Mouse (Mus musculus): ENCODE measurements around the gene Il9r. TPM values are rescaled to one million over a fixed set of nuclear protein-coding genes. Genes with fewer than 3 reads are reported as not detected.

The Il9r gene
- total RNA-seq, 2 experiments from 2014 or later = not detected

GRCm38 (mm10) chr11:32225222-32226104 is 25.4 kb upstream of the Il9r start:
- DNase-seq (ENCODE audit: extremely low spot score in 1 of 2, low spot score in 2 of 2) = no peak
- H3K27ac ChIP-seq = peak overlapping the region; percentile 60
- no peak overlapping the region for H3K4me3 ChIP-seq
- intact Hi-C loops (cut with DNase I) = no loop called here
- no peak for TF ChIP-seq CTCF (IDR thresholded peaks at IDR 0.05)

- peak overlapping the region; percentile 60; the same call in 1 of the 2 replicates for H3K27ac ChIP-seq
- intact Hi-C loops (cut with DNase I) = no loop called here
- H3K4me3 ChIP-seq = no peak overlapping the region
- DNase-seq (ENCODE audit: extremely low spot score in 1 of 2, low spot score in 2 of 2) = no peak
- TF ChIP-seq CTCF (IDR thresholded peaks at IDR 0.05) = no peak
Observed at GRCm38 (mm10) chr11:32224468-32225139, 24.5 kb upstream of the Il9r start.

GRCm38 (mm10) chr11:32223297-32223967 is 23.4 kb upstream of the Il9r start:
- Histone ChIP-seq H3K27ac (no peak overlapping the region), H3K4me3 (no peak overlapping the region)
- intact Hi-C loops (cut with DNase I) = no loop called here
- no peak for DNase-seq (ENCODE audit: extremely low spot score in 1 of 2, low spot score in 2 of 2)
- peak; percentile 9 for TF ChIP-seq CTCF (IDR thresholded peaks at IDR 0.05)

- H3K27ac ChIP-seq = no peak overlapping the region
- TF ChIP-seq CTCF (IDR thresholded peaks at IDR 0.05) = no peak
- peak overlapping the region; percentile 69 for H3K4me3 ChIP-seq
- intact Hi-C loops (cut with DNase I) = no loop called here
- DNase-seq (ENCODE audit: extremely low spot score in 1 of 2, low spot score in 2 of 2) = no peak
Observed at GRCm38 (mm10) chr11:32222570-32223194, 22.6 kb upstream of the Il9r start.

- intact Hi-C loops (cut with DNase I) = no loop called here
- Histone ChIP-seq H3K4me3 (peak within 1 kb of the TSS; percentile 69), H3K27ac (peak within 1 kb of the TSS; percentile 66)
- no peak for TF ChIP-seq CTCF (IDR thresholded peaks at IDR 0.05)
- no peak for DNase-seq (ENCODE audit: extremely low spot score in 1 of 2, low spot score in 2 of 2)
Observed at GRCm38 (mm10) chr11:32221951-32222409, 21.9 kb upstream of the Il9r start, which contains the start of gene Rhbdf1. TSS of gene Rhbdf1 (minus strand) at chr11:32222300.

- H3K4me3 ChIP-seq = peak overlapping the region; percentile 69
- H3K27ac ChIP-seq = peak overlapping the region; percentile 66
- intact Hi-C loops (cut with DNase I) = no loop called here
- no peak for DNase-seq (ENCODE audit: extremely low spot score in 1 of 2, low spot score in 2 of 2)
- no peak for TF ChIP-seq CTCF (IDR thresholded peaks at IDR 0.05)
Observed at GRCm38 (mm10) chr11:32221225-32221950, 21.3 kb upstream of the Il9r start.

GRCm38 (mm10) chr11:32220607-32221224 is 20.6 kb upstream of the Il9r start:
- no peak for TF ChIP-seq CTCF (IDR thresholded peaks at IDR 0.05)
- Histone ChIP-seq H3K27ac (peak overlapping the region; percentile 66), H3K4me3 (peak overlapping the region; percentile 69)
- intact Hi-C loops (cut with DNase I) = no loop called here
- no peak for DNase-seq (ENCODE audit: extremely low spot score in 1 of 2, low spot score in 2 of 2)

GRCm38 (mm10) chr11:32219287-32219686 is 19.2 kb upstream of the Il9r start:
- TF ChIP-seq CTCF (IDR thresholded peaks at IDR 0.05) = no peak
- H3K27ac ChIP-seq = no peak overlapping the region
- DNase-seq (ENCODE audit: extremely low spot score in 1 of 2, low spot score in 2 of 2) = no peak
- intact Hi-C loops (cut with DNase I) = no loop called here
- no peak overlapping the region for H3K4me3 ChIP-seq

- intact Hi-C loops (cut with DNase I) = no loop called here
- H3K27ac ChIP-seq = no peak overlapping the region
- DNase-seq (ENCODE audit: extremely low spot score in 1 of 2, low spot score in 2 of 2) = no peak
- no peak overlapping the region for H3K4me3 ChIP-seq
- no peak for TF ChIP-seq CTCF (IDR thresholded peaks at IDR 0.05)
Observed at GRCm38 (mm10) chr11:32218501-32219050, 18.5 kb upstream of the Il9r start.

GRCm38 (mm10) chr11:32216851-32217250 is 16.8 kb upstream of the Il9r start:
- DNase-seq (ENCODE audit: extremely low spot score in 1 of 2, low spot score in 2 of 2) = peak in 1 of 2 experiments; percentile 73
- TF ChIP-seq CTCF (IDR thresholded peaks at IDR 0.05) = peak; percentile 75
- no peak overlapping the region for H3K27ac ChIP-seq
- no peak overlapping the region for H3K4me3 ChIP-seq
- intact Hi-C loops (cut with DNase I) = loop anchor here (1.0 to 2.0 kb wide), 2 partner anchors 21 to 104 kb away; no protein-coding TSS in a partner anchor

Data from left cerebral cortex, adult 2 months (tissue).